ENCODE assay signal across 15 mouse cellular contexts in the genomic region with DNA sequence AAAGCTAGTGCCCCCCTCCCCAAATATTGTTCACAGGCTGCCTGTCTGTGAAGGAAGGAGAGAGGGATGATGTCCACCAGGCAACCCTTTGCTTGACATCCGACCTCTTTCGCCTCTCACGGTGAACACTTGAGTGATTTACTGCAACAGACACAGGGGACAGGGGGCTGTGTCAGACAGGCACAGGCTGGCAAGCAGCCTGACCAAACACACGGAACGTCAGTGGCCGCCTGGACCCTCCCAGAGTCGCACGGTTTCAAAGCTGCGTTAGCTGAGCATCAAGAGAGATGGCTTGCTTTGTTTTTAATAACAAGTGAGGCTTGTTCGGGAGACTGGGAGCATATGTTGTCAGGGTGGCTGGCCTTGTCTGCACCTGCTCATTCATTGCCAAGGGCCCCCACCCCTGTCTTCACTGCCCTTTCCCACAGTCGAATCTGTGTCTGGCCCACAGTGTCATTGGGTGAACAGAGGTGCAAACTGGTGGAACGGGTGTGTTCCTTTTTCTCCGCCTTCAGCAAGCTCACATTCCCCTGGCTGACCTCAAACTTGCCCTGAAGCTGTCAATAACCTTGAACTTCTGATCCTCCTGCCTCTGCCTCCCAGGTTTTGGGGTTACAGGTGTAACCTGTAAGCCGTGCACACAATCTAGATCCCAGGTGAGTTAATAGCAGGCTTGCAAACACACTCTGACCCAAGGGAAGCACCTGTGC.
DNase-seq lines count a peak whose midpoint lies in the region; ATAC-seq and TF ChIP-seq lines count a peak whose summit lies in the region.
"Had no signal": no experiment of that assay in that cellular context is flagged by ENCODE, and none has a peak within 500 bp of the region (broad histone marks: within the 10 kb centered on the region; RNA-seq: fewer than 3 reads in every experiment).

No protein-coding gene starts in this region.

- H3K4me1 ChIP-seq in intestine, embryonic 14.5 days (replicated peaks; ENCODE audit: control insufficient read depth, insufficient read depth, low read length): peaks cover 18% of the 10 kb centered on the region
- peaks cover 9% of the 10 kb centered on the region; the same call in 1 of the 2 replicates for H3K4me1 ChIP-seq in intestine, postnatal 0 days (replicated peaks; ENCODE audit: control insufficient read depth, insufficient read depth, low read length)
- peaks cover 37% of the 10 kb centered on the region for H3K4me1 ChIP-seq in neural tube, embryonic 12.5 days
- peaks cover 14% of the 10 kb centered on the region for H3K4me1 ChIP-seq in hindbrain, embryonic 14.5 days (replicated peaks; ENCODE audit: control insufficient read depth, insufficient read depth, low read length)
- peaks cover 39% of the 10 kb centered on the region for H3K4me1 ChIP-seq in neural tube, embryonic 13.5 days (replicated peaks)
- H3K4me1 ChIP-seq in liver, postnatal 0 days (ENCODE audit: insufficient read depth): no peaks in the 10 kb centered on the region

- no peak for TF ChIP-seq CTCF in intestine, postnatal 0 days (IDR thresholded peaks at IDR 0.05; ENCODE audit: low read depth)
- no peak for TF ChIP-seq CTCF in liver, postnatal 0 days (IDR thresholded peaks at IDR 0.05; ENCODE audit: low read depth)

- H3K4me3 ChIP-seq in intestine, embryonic 14.5 days (ENCODE audit: low read depth, low read length): no peak overlapping the region
- no peak overlapping the region for H3K4me3 ChIP-seq in intestine, postnatal 0 days (ENCODE audit: low read depth, low read length)
- no peak overlapping the region for H3K4me3 ChIP-seq in neural tube, embryonic 12.5 days
- no peak overlapping the region for H3K4me3 ChIP-seq in hindbrain, embryonic 14.5 days (replicated peaks; ENCODE audit: low read length)
- no peak overlapping the region for H3K4me3 ChIP-seq in neural tube, embryonic 13.5 days
- H3K4me3 ChIP-seq in liver, postnatal 0 days (ENCODE audit: low read depth, low read length): no peak overlapping the region
- H3K4me3 ChIP-seq: layer of hippocampus, adult 2 months; stomach, embryonic 15.5 days had no signal

- no peaks in the 10 kb centered on the region for H3K36me3 ChIP-seq in intestine, embryonic 14.5 days (ENCODE audit: control insufficient read depth, insufficient read depth, low read length)
- no peaks in the 10 kb centered on the region for H3K36me3 ChIP-seq in intestine, postnatal 0 days (ENCODE audit: control insufficient read depth, insufficient read depth)
- H3K36me3 ChIP-seq in neural tube, embryonic 12.5 days: no peaks in the 10 kb centered on the region
- H3K36me3 ChIP-seq in hindbrain, embryonic 14.5 days (replicated peaks; ENCODE audit: control insufficient read depth, insufficient read depth): no peaks in the 10 kb centered on the region
- no peaks in the 10 kb centered on the region for H3K36me3 ChIP-seq in neural tube, embryonic 13.5 days
- H3K36me3 ChIP-seq in liver, postnatal 0 days (replicated peaks; ENCODE audit: insufficient read depth, low read length): no peaks in the 10 kb centered on the region
- H3K36me3 ChIP-seq: stomach, embryonic 15.5 days had no signal

- no peak for ATAC-seq in intestine, embryonic 14.5 days (replicated peaks; ENCODE audit: low FRiP score, low TSS enrichment, low read depth)
- no peak for ATAC-seq in intestine, postnatal 0 days
- peak; percentile 38; the same call in 1 of the 2 replicates for ATAC-seq in neural tube, embryonic 12.5 days (ENCODE audit: low FRiP score, low read depth)
- no peak; the same call in 1 of the 2 replicates for ATAC-seq in hindbrain, embryonic 14.5 days (ENCODE audit: low FRiP score)
- peak; percentile 62 for ATAC-seq in neural tube, embryonic 13.5 days (ENCODE audit: low read depth)
- ATAC-seq in liver, postnatal 0 days: no peak

- H3K9ac ChIP-seq in intestine, embryonic 14.5 days (ENCODE audit: low read length): no peak overlapping the region
- H3K9ac ChIP-seq in intestine, postnatal 0 days (ENCODE audit: low read depth, low read length): no peak overlapping the region
- H3K9ac ChIP-seq in neural tube, embryonic 12.5 days: no peak overlapping the region
- peak overlapping the region; percentile 16; the same call in 1 of the 2 replicates for H3K9ac ChIP-seq in hindbrain, embryonic 14.5 days
- H3K9ac ChIP-seq in neural tube, embryonic 13.5 days: peak overlapping the region; percentile 49; the same call in 1 of the 2 replicates
- H3K9ac ChIP-seq in liver, postnatal 0 days (replicated peaks): no peak overlapping the region
- H3K9ac ChIP-seq: stomach, embryonic 15.5 days had no signal

- H3K4me2 ChIP-seq in intestine, embryonic 14.5 days (ENCODE audit: low read length): 0 out of 2 replicates have a peak overlapping the region, but pooled peaks have one; percentile 13
- H3K4me2 ChIP-seq in intestine, postnatal 0 days (replicated peaks; ENCODE audit: low read depth): no peak overlapping the region
- peak overlapping the region; percentile 28; the same call in 1 of the 2 replicates for H3K4me2 ChIP-seq in neural tube, embryonic 12.5 days (replicated peaks)
- no peak overlapping the region for H3K4me2 ChIP-seq in hindbrain, embryonic 14.5 days (replicated peaks)
- H3K4me2 ChIP-seq in neural tube, embryonic 13.5 days: 0 out of 2 replicates have a peak overlapping the region, but pooled peaks have one; percentile 3
- H3K4me2 ChIP-seq in liver, postnatal 0 days (ENCODE audit: low read depth, low read length): no peak overlapping the region
- H3K4me2 ChIP-seq: stomach, embryonic 15.5 days had no signal

- H3K27me3 ChIP-seq in intestine, embryonic 14.5 days (replicated peaks; ENCODE audit: control insufficient read depth, insufficient read depth, low read length): no peaks in the 10 kb centered on the region
- H3K27me3 ChIP-seq in intestine, postnatal 0 days (replicated peaks; ENCODE audit: control insufficient read depth, insufficient read depth, low read length): no peaks in the 10 kb centered on the region
- no peaks in the 10 kb centered on the region for H3K27me3 ChIP-seq in neural tube, embryonic 12.5 days (replicated peaks)
- no peaks in the 10 kb centered on the region for H3K27me3 ChIP-seq in hindbrain, embryonic 14.5 days (ENCODE audit: control insufficient read depth, insufficient read depth, low read length)
- peaks cover 2% of the 10 kb centered on the region; the same call in 1 of the 2 replicates for H3K27me3 ChIP-seq in neural tube, embryonic 13.5 days
- H3K27me3 ChIP-seq in liver, postnatal 0 days (ENCODE audit: insufficient read depth, low read length): no peaks in the 10 kb centered on the region
- H3K27me3 ChIP-seq: stomach, embryonic 15.5 days had no signal

- no peak for DNase-seq in intestine, embryonic 14.5 days (ENCODE audit: low spot score)
- DNase-seq in neural tube, embryonic 10.5 days (ENCODE audit: extremely low spot score, low spot score): no peak
- DNase-seq in hindbrain, embryonic 14.5 days (ENCODE audit: low spot score): no peak
- no peak for DNase-seq in liver, postnatal 0 days
- no peak for DNase-seq in adrenal gland, adult 8-10 months
- DNase-seq: cerebellum, postnatal 25 days; gastrocnemius, postnatal 14 days; heart, postnatal 14 days; right cerebral cortex, postnatal 4 days had no signal

- 29% methylated on average over 14 of the region's 14 CpGs for WGBS in intestine, embryonic 14.5 days
- WGBS in intestine, postnatal 0 days: 28% methylated on average over 14 of the region's 14 CpGs
- whole genome bisulfite sequencing in neural tube, embryonic 12.5 days: 22% methylated on average over 14 of the region's 14 CpGs
- WGBS in hindbrain, embryonic 14.5 days: 44% methylated on average over 14 of the region's 14 CpGs
- WGBS in neural tube, embryonic 13.5 days: 24% methylated on average over 14 of the region's 14 CpGs
- 63% methylated on average over 14 of the region's 14 CpGs for WGBS in liver, postnatal 0 days (ENCODE audit: insufficient replicate concordance)

- H3K9me3 ChIP-seq in intestine, embryonic 14.5 days (ENCODE audit: control insufficient read depth, low read length): no peaks in the 10 kb centered on the region
- H3K9me3 ChIP-seq in intestine, postnatal 0 days (ENCODE audit: control insufficient read depth): no peaks in the 10 kb centered on the region
- H3K9me3 ChIP-seq in neural tube, embryonic 12.5 days: no peaks in the 10 kb centered on the region
- no peaks in the 10 kb centered on the region for H3K9me3 ChIP-seq in hindbrain, embryonic 14.5 days (ENCODE audit: control insufficient read depth, low read length)
- H3K9me3 ChIP-seq in neural tube, embryonic 13.5 days: no peaks in the 10 kb centered on the region
- no peaks in the 10 kb centered on the region for H3K9me3 ChIP-seq in liver, postnatal 0 days (ENCODE audit: low read length)
- H3K9me3 ChIP-seq: stomach, embryonic 15.5 days had no signal

- TF ChIP-seq EP300 in liver, postnatal 0 days (IDR thresholded peaks at IDR 0.05; ENCODE audit: low read depth): no peak

- H3K27ac ChIP-seq in intestine, embryonic 14.5 days (ENCODE audit: low read depth): no peak overlapping the region
- H3K27ac ChIP-seq in intestine, postnatal 0 days (ENCODE audit: low read depth, low read length): no peak overlapping the region
- H3K27ac ChIP-seq in neural tube, embryonic 12.5 days: no peak overlapping the region
- no peak overlapping the region for H3K27ac ChIP-seq in hindbrain, embryonic 14.5 days
- peak overlapping the region; percentile 28; the same call in 1 of the 2 replicates for H3K27ac ChIP-seq in neural tube, embryonic 13.5 days (replicated peaks)
- H3K27ac ChIP-seq in liver, postnatal 0 days (ENCODE audit: low read depth): no peak overlapping the region
- H3K27ac ChIP-seq: layer of hippocampus, adult 2 months; macrophage had no signal

Comparison
In these comparisons a context has a peak if more than half of its experiments do, and no peak if none do; other contexts are left out.
1. H3K4me2 ChIP-seq: peak in intestine, embryonic 14.5 days (single experiment), neural tube, embryonic 12.5 days (single experiment) and neural tube, embryonic 13.5 days (single experiment); none in intestine, postnatal 0 days (single experiment), hindbrain, embryonic 14.5 days (single experiment) and liver, postnatal 0 days (single experiment).
2. H3K9ac ChIP-seq: peak in hindbrain, embryonic 14.5 days (single experiment) and neural tube, embryonic 13.5 days (single experiment); none in intestine, embryonic 14.5 days (single experiment), intestine, postnatal 0 days (single experiment), neural tube, embryonic 12.5 days (single experiment) and liver, postnatal 0 days (single experiment).
3. ATAC-seq: peak in neural tube, embryonic 12.5 days (single experiment) and neural tube, embryonic 13.5 days (single experiment); none in intestine, embryonic 14.5 days (single experiment), intestine, postnatal 0 days (single experiment), hindbrain, embryonic 14.5 days (single experiment) and liver, postnatal 0 days (single experiment).